Mouse (Mus musculus) left cerebral cortex, adult 9 months (tissue): ENCODE results near the gene Robo4.

Experiments
- DNase-seq, 2 experiments: peaks; one replicate each; pipeline ENCODE4 v3.0.0; 2022; ENCODE audit warnings: low spot score in 2 of 2

The Robo4 gene

GRCm38 (mm10) chr9:37454011-37454492 is 52.4 kb downstream of the Robo4 start:
- DNase-seq, result no peak

GRCm38 (mm10) chr9:37454991-37455390 is 53.3 kb downstream of the Robo4 start:
- no peak for DNase-seq

DNA sequence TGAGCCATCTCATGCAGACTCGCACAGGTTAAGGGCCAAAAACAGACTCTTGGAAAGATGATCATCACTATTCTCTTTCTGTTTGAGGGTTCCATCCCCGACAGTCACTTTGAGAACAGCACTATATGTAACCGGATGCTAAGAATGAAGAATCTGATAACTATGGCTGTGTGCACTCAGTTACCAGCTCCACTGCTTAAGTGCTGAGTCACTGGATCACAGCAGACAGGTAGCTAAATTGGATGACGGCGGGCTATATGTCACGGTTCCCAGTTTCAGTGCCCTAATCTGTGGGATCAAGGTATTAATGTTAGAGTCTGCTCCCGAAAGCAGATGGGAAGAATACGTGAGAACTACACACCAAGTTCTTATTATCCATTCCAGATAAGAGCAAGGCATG is 54.2 kb downstream of the Robo4 start:
- no peak for DNase-seq

- peak in 1 of 2 experiments; percentile 61 for DNase-seq
These were observed 54.8 kb downstream of the Robo4 start for GRCm38 (mm10) chr9:37456481-37456910.

- DNase-seq, result no peak
These were observed 55.5 kb downstream of the Robo4 start for GRCm38 (mm10) chr9:37457151-37457550.

- DNase-seq, result no peak
These were observed 58.0 kb downstream of the Robo4 start for GRCm38 (mm10) chr9:37459665-37460042.

DNA sequence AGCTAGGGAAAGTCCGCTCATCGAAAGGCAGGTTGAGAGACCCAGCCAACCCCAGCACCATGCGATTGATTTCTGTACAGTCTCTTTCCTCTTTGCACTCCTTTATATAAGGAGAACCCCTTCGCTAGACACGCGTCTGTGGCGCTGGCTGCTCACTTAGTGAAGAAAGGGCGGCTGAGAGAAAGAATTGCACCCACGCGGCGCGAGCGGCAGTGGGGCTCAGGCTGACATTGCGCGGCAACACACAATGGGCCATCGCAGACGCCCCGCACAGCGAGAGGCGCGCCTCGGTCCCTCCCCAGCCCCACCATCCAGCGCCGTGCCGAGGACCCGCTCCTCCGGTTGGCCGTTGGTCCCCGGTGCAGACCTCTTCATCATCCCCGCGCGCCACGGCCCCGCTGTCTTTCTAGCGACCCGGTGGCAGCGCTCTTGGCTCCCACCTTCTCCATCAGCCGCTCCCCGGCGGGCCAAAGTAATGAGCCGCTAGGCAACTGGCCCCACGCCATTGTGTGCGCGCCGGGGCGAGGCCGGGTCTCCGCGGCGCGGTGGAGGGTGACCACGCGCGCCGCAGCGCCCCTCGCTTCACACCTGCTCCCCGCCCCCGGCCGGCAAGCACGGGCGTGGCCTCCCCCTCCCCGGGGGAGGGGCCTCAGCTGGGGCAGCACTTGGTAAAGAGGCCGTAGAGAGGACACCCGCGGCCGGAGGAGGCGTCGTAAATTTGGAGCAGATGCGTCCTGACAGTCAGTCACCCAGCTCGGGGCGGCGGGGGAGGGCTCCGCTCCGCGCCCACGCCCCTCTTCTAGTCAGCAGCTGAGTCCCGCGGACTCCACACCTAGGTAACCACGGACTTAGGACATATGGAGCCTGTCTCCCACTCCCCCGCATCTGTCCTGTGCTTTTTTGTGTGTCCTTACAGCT is 58.6 kb downstream of the Robo4 start:
- peak in 1 of 2 experiments; percentile 54 for DNase-seq

DNA sequence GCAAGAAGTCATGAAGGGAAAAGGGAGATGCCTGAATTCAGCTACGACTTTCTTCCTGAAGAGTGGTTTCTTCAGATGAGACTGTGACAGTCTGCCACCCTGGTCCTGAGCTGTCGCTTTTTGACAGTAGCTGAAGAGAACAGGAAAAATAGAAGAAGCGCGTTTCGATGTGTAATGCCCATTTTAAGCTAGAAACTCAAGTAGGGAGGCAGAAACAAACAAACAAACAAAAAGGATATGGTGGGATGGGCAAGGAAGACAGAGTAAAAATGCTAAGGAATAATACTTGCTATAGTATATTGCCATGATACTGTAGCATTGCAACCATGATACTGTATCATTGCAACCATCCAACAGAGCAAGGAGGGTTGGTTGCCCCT is 59.3 kb downstream of the Robo4 start:
- no peak for DNase-seq

GRCm38 (mm10) chr9:37461571-37461970 is 59.9 kb downstream of the Robo4 start:
- DNase-seq, result no peak

- peak in 1 of 2 experiments; percentile 41 for DNase-seq
These were observed 61.1 kb downstream of the Robo4 start for GRCm38 (mm10) chr9:37462764-37463163.
